Mouse (Mus musculus) hindbrain, embryonic 14.5 days (tissue): ENCODE results near the gene Armh3. TPM values are rescaled to one million over a fixed set of nuclear protein-coding genes. Genes with fewer than 3 reads are reported as not detected.

Source experiments
- ATAC-seq: fragments of 200-750 bp; cut with Nextera tagmentation; 2 replicates; pipeline ENCODE4 v1.8.0; 2017; ENCODE audit warnings: moderate number of reproducible peaks, mild to moderate bottlenecking, moderate TSS enrichment, moderate library complexity; ENCODE audit not compliant: low FRiP score
- DNase-seq: peaks from one replicate; pipeline ENCODE4 v3.0.0-alpha.2; 2015; ENCODE audit warnings: low spot score
- H3K27ac ChIP-seq: fragments of 300-500 bp; sonication (generic); 2 replicates; pipeline ENCODE4 v1.5.1; 2014; ENCODE audit warnings: mild to moderate bottlenecking, moderate library complexity
- H3K27me3 ChIP-seq: fragments of 300-500 bp; sonication (generic); 2 replicates; pipeline ENCODE4 v1.6.1; 2014; ENCODE audit warnings: mild to moderate bottlenecking, low read length, mixed read lengths; ENCODE audit not compliant: control insufficient read depth, insufficient read depth
- H3K36me3 ChIP-seq: fragments of 300-500 bp; sonication (generic); replicated peaks from 2 replicates; pipeline ENCODE4 v1.6.1; 2014; ENCODE audit not compliant: control insufficient read depth, insufficient read depth
- H3K4me1 ChIP-seq: fragments of 300-500 bp; sonication (generic); replicated peaks from 2 replicates; pipeline ENCODE4 v1.6.1; 2014; ENCODE audit warnings: antibody characterized with exemption, low read length, mixed read lengths; ENCODE audit not compliant: control insufficient read depth, insufficient read depth
- H3K4me2 ChIP-seq: fragments of 300-500 bp; sonication (generic); replicated peaks from 2 replicates; pipeline ENCODE4 v1.6.1; 2014; ENCODE audit warnings: mild to moderate bottlenecking, moderate library complexity
- H3K4me3 ChIP-seq: fragments of 300-500 bp; sonication (generic); replicated peaks from 2 replicates; pipeline ENCODE4 v1.5.1; 2014; ENCODE audit warnings: mild to moderate bottlenecking, low read length
- H3K9ac ChIP-seq: fragments of 300-500 bp; sonication (generic); 2 replicates; pipeline ENCODE4 v1.6.1; 2014
- H3K9me3 ChIP-seq: fragments of 300-500 bp; sonication (generic); 2 replicates; pipeline ENCODE4 v1.6.1; 2016; ENCODE audit warnings: low read length; ENCODE audit not compliant: control insufficient read depth
- WGBS: fragments of 180-500 bp; shearing (Covaris S2); extraction: QIAGEN DNeasy Blood & Tissue Kit; methylation state at CpG from one replicate; pipeline ENCODE4 v1.1.7; 2014; 5-methylcytosine and 5-hydroxymethylcytosine counted together
- polyA plus RNA-seq: library from polyadenylated mRNA; unstranded; fragments of >200 nt; fragmentation: Nextera tagmentation; extraction: Ambion mirVana; gene quantifications from 2 replicates; pipeline ENCODE4 v1.2.1, GENCODE M21; 2014

Gene Armh3
- polyA plus RNA-seq, 1 experiment from 2014 or later = 18.7 TPM

GRCm38 (mm10) chr19:45827125-45827524 is 171.2 kb downstream of the Armh3 start:
- no peak overlapping the region for H3K4me2 ChIP-seq
- WGBS = 90% methylated on average over 5 of the region's 5 CpGs
- DNase-seq (no peak), ATAC-seq (no peak)
- H3K9ac ChIP-seq = no peak overlapping the region
- no peaks in the 10 kb centered on the region for H3K9me3 ChIP-seq
- H3K4me1 ChIP-seq = no peaks in the 10 kb centered on the region
- no peaks in the 10 kb centered on the region for H3K36me3 ChIP-seq
- no peak overlapping the region for H3K4me3 ChIP-seq
- no peak overlapping the region for H3K27ac ChIP-seq
- H3K27me3 ChIP-seq = no peaks in the 10 kb centered on the region

- Histone ChIP-seq H3K4me3 (no peak overlapping the region), H3K4me1 (no peaks in the 10 kb centered on the region), H3K27ac (no peak overlapping the region), H3K9ac (no peak overlapping the region), H3K4me2 (no peak overlapping the region), H3K36me3 (no peaks in the 10 kb centered on the region), H3K9me3 (no peaks in the 10 kb centered on the region), H3K27me3 (no peaks in the 10 kb centered on the region)
- WGBS = 93% methylated on average over 3 of the region's 3 CpGs
- DNase-seq (no peak), ATAC-seq (no peak)
These were observed 172.1 kb downstream of the Armh3 start for GRCm38 (mm10) chr19:45826146-45826545.

GRCm38 (mm10) chr19:45821832-45822231 is 176.5 kb downstream of the Armh3 start:
- no peaks in the 10 kb centered on the region for H3K27me3 ChIP-seq
- ATAC-seq = no peak; the same call in 1 of the 2 replicates
- no peaks in the 10 kb centered on the region for H3K4me1 ChIP-seq
- H3K9me3 ChIP-seq = no peaks in the 10 kb centered on the region
- 49% methylated on average over 5 of the region's 5 CpGs for WGBS
- no peak overlapping the region for H3K27ac ChIP-seq
- peak; percentile 61 for DNase-seq
- H3K4me2 ChIP-seq = no peak overlapping the region
- H3K4me3 ChIP-seq = no peak overlapping the region
- no peaks in the 10 kb centered on the region for H3K36me3 ChIP-seq
- no peak overlapping the region for H3K9ac ChIP-seq

GRCm38 (mm10) chr19:45817816-45818490 is 180.3 kb downstream of the Armh3 start:
- Histone ChIP-seq H3K4me2 (no peak overlapping the region), H3K27ac (no peak overlapping the region), H3K9me3 (no peaks in the 10 kb centered on the region), H3K4me1 (peaks cover 16% of the 10 kb centered on the region), H3K9ac (no peak overlapping the region), H3K36me3 (no peaks in the 10 kb centered on the region), H3K4me3 (no peak overlapping the region), H3K27me3 (no peaks in the 10 kb centered on the region; the same call in 1 of the 2 replicates)
- DNase-seq (no peak), ATAC-seq (no peak)
- 78% methylated on average over 11 of the region's 11 CpGs for WGBS

- DNase-seq (no peak), ATAC-seq (no peak)
- H3K4me3 ChIP-seq = no peak overlapping the region
- H3K27ac ChIP-seq = no peak overlapping the region
- H3K9me3 ChIP-seq = no peaks in the 10 kb centered on the region
- H3K4me2 ChIP-seq = peak overlapping the region; percentile 90
- H3K36me3 ChIP-seq = no peaks in the 10 kb centered on the region
- peaks cover 29% of the 10 kb centered on the region for H3K4me1 ChIP-seq
- H3K9ac ChIP-seq = no peak overlapping the region
- no peaks in the 10 kb centered on the region; the same call in 1 of the 2 replicates for H3K27me3 ChIP-seq
- WGBS = 27% methylated on average over 8 of the region's 8 CpGs
These were observed 181.6 kb downstream of the Armh3 start for GRCm38 (mm10) chr19:45816727-45817126.

- H3K36me3 ChIP-seq = no peaks in the 10 kb centered on the region
- peak within 1 kb of the TSS; percentile 39 for H3K4me3 ChIP-seq
- peak within 1 kb of the TSS; percentile 90 for H3K4me2 ChIP-seq
- peaks cover 32% of the 10 kb centered on the region for H3K4me1 ChIP-seq
- ATAC-seq = peak; percentile 38; the same call in 1 of the 2 replicates
- peak within 1 kb of the TSS; percentile 66 for H3K9ac ChIP-seq
- H3K9me3 ChIP-seq = no peaks in the 10 kb centered on the region
- H3K27ac ChIP-seq = no peak within 1 kb of the TSS
- DNase-seq = peak; percentile 32
- no peaks in the 10 kb centered on the region; the same call in 1 of the 2 replicates for H3K27me3 ChIP-seq
- under 1% methylated on average over 21 of the region's 29 CpGs for WGBS
These were observed 182.4 kb downstream of the Armh3 start, which contains the start of gene Kcnip2 for GRCm38 (mm10) chr19:45815831-45816405. Gene Kcnip2 (minus strand): TSS chr19:45816061.

- DNase-seq (no peak), ATAC-seq (0 out of 2 replicates have a peak, but pooled peaks have one; percentile 1)
- no peaks in the 10 kb centered on the region for H3K9me3 ChIP-seq
- no peaks in the 10 kb centered on the region; the same call in 1 of the 2 replicates for H3K27me3 ChIP-seq
- H3K36me3 ChIP-seq = no peaks in the 10 kb centered on the region
- peak overlapping the region; percentile 39 for H3K4me3 ChIP-seq
- peak overlapping the region; percentile 66 for H3K9ac ChIP-seq
- peak overlapping the region; percentile 90 for H3K4me2 ChIP-seq
- WGBS = 67% methylated on average over 10 of the region's 10 CpGs
- no peak overlapping the region for H3K27ac ChIP-seq
- H3K4me1 ChIP-seq = peaks cover 32% of the 10 kb centered on the region
These were observed 183.1 kb downstream of the Armh3 start for GRCm38 (mm10) chr19:45815170-45815569.

- Histone ChIP-seq H3K4me3 (no peak overlapping the region), H3K9ac (no peak overlapping the region), H3K27ac (no peak overlapping the region), H3K36me3 (no peaks in the 10 kb centered on the region), H3K4me1 (peaks cover 32% of the 10 kb centered on the region), H3K27me3 (no peaks in the 10 kb centered on the region; the same call in 1 of the 2 replicates), H3K4me2 (no peak overlapping the region), H3K9me3 (no peaks in the 10 kb centered on the region)
- 8% methylated on average over 12 of the region's 12 CpGs for WGBS
- DNase-seq (no peak), ATAC-seq (no peak)
These were observed 184.5 kb downstream of the Armh3 start for GRCm38 (mm10) chr19:45813801-45814200.

GRCm38 (mm10) chr19:45813263-45813662 is 185.0 kb downstream of the Armh3 start:
- Histone ChIP-seq H3K4me3 (no peak overlapping the region), H3K4me2 (peak overlapping the region; percentile 54), H3K4me1 (peaks cover 32% of the 10 kb centered on the region), H3K27me3 (no peaks in the 10 kb centered on the region; the same call in 1 of the 2 replicates), H3K27ac (no peak overlapping the region), H3K36me3 (no peaks in the 10 kb centered on the region), H3K9me3 (no peaks in the 10 kb centered on the region), H3K9ac (no peak overlapping the region)
- DNase-seq (peak; percentile 89), ATAC-seq (no peak; the same call in 1 of the 2 replicates)
- WGBS = 7% methylated on average over 11 of the region's 11 CpGs
